Mouse (Mus musculus): ENCODE results near the gene Actn4.

DNA sequence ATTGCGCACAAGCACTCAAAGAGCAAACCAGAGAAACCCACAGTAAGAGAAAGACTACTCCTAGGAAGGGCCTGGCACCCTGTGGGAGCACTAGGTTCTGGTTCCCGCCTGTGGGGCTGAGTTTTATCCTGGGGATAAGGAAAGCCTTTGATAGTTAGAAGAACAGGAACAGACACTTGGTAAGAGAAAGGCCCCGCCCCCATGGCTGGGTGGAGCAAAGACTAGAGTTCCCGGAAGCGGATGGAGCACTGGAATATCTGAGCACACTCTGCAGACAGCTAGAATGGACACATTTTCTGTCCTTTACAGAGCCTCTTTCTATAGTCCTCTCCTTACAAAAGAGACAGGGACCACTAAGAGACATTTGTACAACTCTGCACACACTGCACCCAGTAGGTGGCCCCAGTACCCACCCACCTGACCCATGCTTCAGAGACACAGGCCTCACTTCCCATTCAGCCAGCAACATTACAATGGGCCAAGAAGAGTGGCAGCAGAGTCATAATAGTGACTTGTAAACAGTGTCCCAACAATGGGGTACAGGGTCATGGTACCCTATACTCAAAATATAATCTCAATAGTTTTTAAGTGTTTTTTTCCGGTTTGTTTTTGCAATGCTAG is 29.6 kb downstream of the Actn4 start:
- TF ChIP-seq CTCF (IDR thresholded peaks at IDR 0.05; ENCODE audit: low read depth): no peak
- no peak for TF ChIP-seq EP300 (IDR thresholded peaks at IDR 0.05; ENCODE audit: low read depth)

Measured in heart, postnatal 0 days (tissue).